Mouse (Mus musculus) stomach, postnatal 0 days (tissue): ENCODE results near the gene Cmya5. TPM values are rescaled to one million over a fixed set of nuclear protein-coding genes. Genes with fewer than 3 reads are reported as not detected.
A peak's percentile ranks its signal among the peaks of the same experiment; 100 is the strongest.

Experiments
- ATAC-seq: fragments of 200-750 bp; cut with Nextera tagmentation; 2 replicates; pipeline ENCODE4 v1.8.0; 2017; ENCODE audit not compliant: low FRiP score, low TSS enrichment
- DNase-seq: peaks from one replicate; pipeline ENCODE4 v3.0.0-alpha.2; 2016; ENCODE audit warnings: low spot score
- H3K27ac ChIP-seq: fragments of 300-500 bp; sonication (generic); replicated peaks from 2 replicates; pipeline ENCODE4 v1.5.1; 2014; ENCODE audit warnings: mild to moderate bottlenecking, control low read depth
- H3K27me3 ChIP-seq: fragments of 300-500 bp; sonication (generic); 2 replicates; pipeline ENCODE4 v1.6.1; 2014; ENCODE audit warnings: low read length; ENCODE audit not compliant: control insufficient read depth, insufficient read depth
- H3K36me3 ChIP-seq: fragments of 300-500 bp; sonication (generic); 2 replicates; pipeline ENCODE4 v1.6.1; 2014; ENCODE audit warnings: low read length, mixed read lengths; ENCODE audit not compliant: control insufficient read depth, insufficient read depth
- H3K4me1 ChIP-seq: fragments of 300-500 bp; sonication (generic); replicated peaks from 2 replicates; pipeline ENCODE4 v1.6.1; 2014; ENCODE audit warnings: antibody characterized with exemption; ENCODE audit not compliant: control insufficient read depth, insufficient read depth
- H3K4me2 ChIP-seq: fragments of 300-500 bp; sonication (generic); replicated peaks from 2 replicates; pipeline ENCODE4 v1.6.1; 2014; ENCODE audit warnings: low read depth, mild to moderate bottlenecking, control low read depth, moderate library complexity
- H3K4me3 ChIP-seq: fragments of 300-500 bp; sonication (generic); 2 replicates; pipeline ENCODE4 v1.5.1; 2014; ENCODE audit warnings: low read depth, low read length, control low read depth
- H3K9ac ChIP-seq: fragments of 300-500 bp; sonication (generic); 2 replicates; pipeline ENCODE4 v1.6.1; 2014; ENCODE audit warnings: mild to moderate bottlenecking, low read length, control low read depth, mixed read lengths
- H3K9me3 ChIP-seq: fragments of 300-500 bp; sonication (generic); 2 replicates; pipeline ENCODE4 v1.6.1; 2016; ENCODE audit warnings: low read length; ENCODE audit not compliant: control insufficient read depth
- CTCF ChIP-seq: IDR thresholded peaks from 2 replicates; pipeline ENCODE4 v1.5.1; 2016; ENCODE audit warnings: antibody characterized with exemption, low read depth, mild to moderate bottlenecking, moderate library complexity
- EP300 ChIP-seq: optimal IDR thresholded peaks from 2 replicates; pipeline ENCODE3; 2016; ENCODE audit warnings: antibody characterized with exemption
- WGBS: fragments of 180-500 bp; shearing (Covaris S2); extraction: QIAGEN DNeasy Blood & Tissue Kit; methylation state at CpG from one replicate; pipeline ENCODE4 v1.1.7; 2014; 5-methylcytosine and 5-hydroxymethylcytosine counted together
- polyA plus RNA-seq: library from polyadenylated mRNA; unstranded; fragments of >200 nt; fragmentation: Nextera tagmentation; extraction: Ambion mirVana; gene quantifications from 2 replicates; pipeline ENCODE4 v1.2.1, GENCODE M21; 2015

Cmya5 gene
- polyA plus RNA-seq, 1 experiment from 2014 or later: 0.13 TPM

- H3K4me1 ChIP-seq: no peaks in the 10 kb centered on the region
- H3K9ac ChIP-seq: no peak overlapping the region
- 72% methylated on average over 2 of the region's 2 CpGs for WGBS
- H3K4me2 ChIP-seq: no peak overlapping the region
- ATAC-seq: no peak
- DNase-seq: no peak
- no peaks in the 10 kb centered on the region for H3K27me3 ChIP-seq
- no peaks in the 10 kb centered on the region for H3K9me3 ChIP-seq
- H3K4me3 ChIP-seq: no peak overlapping the region
- TF ChIP-seq CTCF (no peak), EP300 (no peak)
- H3K27ac ChIP-seq: no peak overlapping the region
- no peaks in the 10 kb centered on the region for H3K36me3 ChIP-seq
Observed at GRCm38 (mm10) chr13:93135501-93135900, 9.0 kb downstream of the Cmya5 start.

DNA sequence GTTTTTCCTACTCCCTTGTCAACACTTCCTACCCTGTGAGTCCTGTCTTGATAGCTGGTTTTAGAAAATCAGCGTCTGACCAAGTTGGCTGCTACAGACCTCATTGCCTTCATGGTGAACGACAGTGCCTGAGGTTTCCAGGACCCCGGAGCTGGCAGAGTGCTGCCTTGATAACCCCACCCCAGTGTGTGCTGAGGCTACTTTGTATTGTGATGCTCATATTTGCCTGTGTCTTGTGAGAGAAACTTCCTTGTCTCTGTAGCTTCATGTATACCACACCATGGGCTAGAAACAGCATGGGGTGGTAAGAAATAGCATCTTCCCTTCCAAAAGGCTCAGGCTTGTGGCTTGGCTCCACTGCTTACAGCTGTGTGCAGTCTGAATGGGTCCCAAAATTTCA, 13.8 kb downstream of the Cmya5 start:
- DNase-seq: no peak
- WGBS: 81% methylated on average over 3 of the region's 3 CpGs

GRCm38 (mm10) chr13:93128961-93129360, 15.6 kb downstream of the Cmya5 start:
- no peaks in the 10 kb centered on the region for H3K4me1 ChIP-seq
- no peak overlapping the region for H3K4me2 ChIP-seq
- no peaks in the 10 kb centered on the region for H3K36me3 ChIP-seq
- DNase-seq (no peak), ATAC-seq (no peak)
- H3K9me3 ChIP-seq: no peaks in the 10 kb centered on the region
- H3K27me3 ChIP-seq: no peaks in the 10 kb centered on the region
- H3K4me3 ChIP-seq: no peak overlapping the region
- no peak for TF ChIP-seq EP300
- TF ChIP-seq CTCF: no peak
- no peak overlapping the region for H3K9ac ChIP-seq
- no peak overlapping the region for H3K27ac ChIP-seq
- WGBS: 86% methylated on average over 5 of the region's 5 CpGs

More for the DNA sequence above, 13.8 kb downstream of the Cmya5 start:
- no peaks in the 10 kb centered on the region for H3K36me3 ChIP-seq
- H3K9ac ChIP-seq: no peak overlapping the region
- no peaks in the 10 kb centered on the region for H3K9me3 ChIP-seq
- TF ChIP-seq EP300: no peak
- no peak for TF ChIP-seq CTCF
- no peak overlapping the region for H3K27ac ChIP-seq
- no peak for ATAC-seq
- no peak overlapping the region for H3K4me3 ChIP-seq
- no peaks in the 10 kb centered on the region for H3K27me3 ChIP-seq
- no peaks in the 10 kb centered on the region for H3K4me1 ChIP-seq
- no peak overlapping the region for H3K4me2 ChIP-seq

- DNase-seq: no peak
- H3K9me3 ChIP-seq: no peaks in the 10 kb centered on the region
- H3K4me2 ChIP-seq: no peak overlapping the region
- no peak for ATAC-seq
- H3K36me3 ChIP-seq: no peaks in the 10 kb centered on the region
- no peak overlapping the region for H3K27ac ChIP-seq
- H3K4me1 ChIP-seq: no peaks in the 10 kb centered on the region
- WGBS: 68% methylated on average over 8 of the region's 8 CpGs
- H3K27me3 ChIP-seq: no peaks in the 10 kb centered on the region
- no peak overlapping the region for H3K4me3 ChIP-seq
- TF ChIP-seq CTCF (no peak), EP300 (no peak)
- no peak overlapping the region for H3K9ac ChIP-seq
Observed at GRCm38 (mm10) chr13:93128111-93128860, 16.2 kb downstream of the Cmya5 start.

DNA sequence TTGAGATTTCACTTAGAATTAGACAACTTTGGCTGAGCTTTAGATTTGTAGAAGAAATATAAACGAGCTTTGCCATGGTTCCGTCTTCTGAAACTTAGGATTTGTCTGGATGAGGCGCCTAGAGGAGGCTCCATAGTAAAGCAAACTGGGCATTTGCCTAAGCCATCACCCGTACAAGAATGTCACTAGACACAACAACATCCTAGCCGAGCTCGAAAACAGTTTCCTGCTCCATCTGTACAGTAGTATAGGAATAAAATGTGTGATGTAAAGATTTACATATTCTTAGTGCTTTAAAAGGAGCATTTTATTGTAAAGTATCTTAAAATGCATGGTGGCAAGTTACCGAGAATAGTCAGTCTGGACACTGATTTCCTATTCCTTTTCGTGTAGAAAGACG, 22.2 kb downstream of the Cmya5 start:
- Histone ChIP-seq H3K27ac (no peak overlapping the region), H3K9me3 (no peaks in the 10 kb centered on the region), H3K4me2 (no peak overlapping the region), H3K4me3 (no peak overlapping the region), H3K4me1 (no peaks in the 10 kb centered on the region), H3K36me3 (no peaks in the 10 kb centered on the region), H3K9ac (no peak overlapping the region), H3K27me3 (no peaks in the 10 kb centered on the region)
- ATAC-seq (no peak), DNase-seq (no peak)
- TF ChIP-seq EP300 (no peak), CTCF (no peak)
- WGBS: 90% methylated on average over 9 of the region's 9 CpGs

GRCm38 (mm10) chr13:93117241-93117640, 27.3 kb downstream of the Cmya5 start:
- H3K27ac ChIP-seq: no peak overlapping the region
- no peak overlapping the region for H3K4me2 ChIP-seq
- 36% methylated on average over 7 of the region's 7 CpGs for WGBS
- no peaks in the 10 kb centered on the region for H3K9me3 ChIP-seq
- ATAC-seq (peak; percentile 81), DNase-seq (no peak)
- no peaks in the 10 kb centered on the region for H3K27me3 ChIP-seq
- H3K9ac ChIP-seq: no peak overlapping the region
- no peaks in the 10 kb centered on the region for H3K36me3 ChIP-seq
- TF ChIP-seq EP300 (no peak), CTCF (no peak)
- H3K4me1 ChIP-seq: no peaks in the 10 kb centered on the region
- no peak overlapping the region for H3K4me3 ChIP-seq
